Mouse (Mus musculus) hindlimb bud, embryonic 11.5 days (tissue): ENCODE measurements around the gene Gfer.

ENCODE experiments used
- DNase-seq: peaks from one replicate; pipeline ENCODE4 v3.0.0-alpha.2; 2012; ENCODE audit warnings: low read depth, low spot score; ENCODE audit errors: extremely low spot score

Gene Gfer

DNA sequence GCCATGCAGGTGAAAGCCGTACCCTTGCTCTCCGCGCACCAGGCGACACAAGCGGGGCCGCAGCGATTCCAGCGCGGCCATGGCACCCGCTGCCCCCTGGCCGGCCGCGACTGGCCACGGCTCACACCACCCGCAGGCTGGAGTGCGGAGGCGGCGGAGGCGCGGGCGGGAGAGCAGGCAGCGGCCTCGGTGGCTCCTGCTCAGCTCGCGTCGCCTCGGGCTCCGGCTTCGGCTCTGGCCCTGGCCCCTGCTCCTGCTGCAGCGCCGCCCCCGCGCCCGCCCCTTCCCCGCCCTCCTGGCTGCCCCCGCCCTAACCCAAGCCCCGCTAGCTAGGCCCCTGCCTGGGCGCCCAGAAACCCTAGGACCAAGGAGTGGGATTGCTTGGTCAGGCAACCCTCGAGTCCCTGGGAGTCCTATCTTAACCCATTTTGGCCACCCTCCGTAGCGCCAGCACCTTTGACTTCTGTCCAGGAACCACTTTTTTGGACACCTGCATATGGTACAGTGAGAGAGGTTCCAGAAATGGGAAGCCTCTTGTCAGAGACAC, 45.8 kb downstream of the Gfer start, which contains the start of gene Slc9a3r2:
Gene Slc9a3r2 (minus strand): TSS at position 258 of the 547 bp plus-strand sequence.
- DNase-seq, result no peak

DNA sequence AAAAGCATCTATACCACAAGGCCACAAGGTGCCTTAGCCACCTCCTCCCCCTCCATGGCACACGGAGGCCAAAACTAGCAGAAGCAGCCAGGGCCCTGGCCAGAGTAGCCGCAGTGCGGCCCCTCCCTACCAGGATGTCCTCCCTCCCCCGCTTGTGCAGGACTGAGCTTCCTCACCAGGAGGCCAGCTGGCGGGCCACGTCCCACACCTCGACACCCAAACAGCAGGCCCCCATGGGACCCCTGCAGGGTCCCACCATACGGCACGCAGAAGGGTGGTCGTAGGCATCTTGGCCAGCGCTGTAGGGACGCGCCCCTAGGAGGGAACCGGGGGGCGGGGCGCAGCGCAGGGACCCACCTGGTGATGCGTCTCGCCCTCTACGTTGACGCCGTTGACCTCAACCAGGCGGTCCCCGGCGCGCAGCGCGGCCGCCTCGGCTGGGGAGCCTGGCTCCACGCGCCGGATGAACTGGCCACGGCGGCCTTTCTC, 46.3 kb downstream of the Gfer start:
- no peak for DNase-seq

DNA sequence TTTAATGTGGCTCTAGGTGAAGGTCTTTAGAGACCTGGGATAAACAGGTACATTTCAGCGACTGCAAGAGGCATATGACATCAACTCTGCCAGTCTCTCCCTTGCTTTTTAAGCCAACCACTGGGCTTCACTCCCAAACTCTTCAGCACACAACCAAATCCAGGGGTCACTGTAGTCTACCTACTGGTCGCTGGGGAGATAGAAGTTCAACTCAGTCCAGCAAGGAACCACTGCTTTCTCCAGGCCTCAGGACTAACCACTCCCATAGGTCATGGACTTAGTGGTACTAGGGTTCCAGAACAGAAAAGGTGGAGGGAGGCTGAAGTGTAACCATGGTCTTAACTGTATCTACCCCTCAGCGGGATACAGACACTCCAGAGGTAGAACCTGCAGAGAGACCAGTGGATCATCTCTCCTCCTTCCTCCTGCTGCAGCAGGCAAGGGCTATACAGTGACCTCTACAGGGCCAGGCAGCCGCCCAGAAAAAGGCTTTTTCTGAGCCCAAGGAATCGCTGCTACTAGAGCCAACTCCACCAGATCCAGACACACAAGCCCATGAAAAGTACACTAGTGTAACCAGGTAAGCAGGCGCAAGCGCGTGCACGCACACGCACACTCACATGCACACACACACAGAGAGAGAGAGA, 47.1 kb downstream of the Gfer start:
- no peak for DNase-seq

GRCm38 (mm10) chr17:24647493-24647892, 48.5 kb downstream of the Gfer start:
- no peak for DNase-seq

DNA sequence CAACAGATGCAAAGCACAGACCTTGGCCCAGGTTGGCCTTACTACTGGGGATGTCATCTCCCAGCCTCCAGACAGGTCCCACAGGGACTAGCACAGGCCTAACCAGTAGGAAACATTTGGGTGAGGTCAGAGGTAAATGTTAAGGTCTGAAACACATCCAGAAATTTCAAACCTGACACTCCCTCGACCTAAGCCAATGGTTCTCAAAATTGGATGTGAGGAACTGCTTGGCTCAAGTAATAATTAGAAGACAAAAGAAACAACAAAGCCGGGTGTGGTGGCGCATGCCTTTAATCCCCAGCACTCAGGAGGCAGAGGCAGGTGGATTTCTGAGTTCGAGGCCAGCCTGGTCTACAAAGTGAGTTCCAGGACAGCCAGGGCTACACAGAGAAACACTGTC, 49.6 kb downstream of the Gfer start:
- no peak for DNase-seq

DNA sequence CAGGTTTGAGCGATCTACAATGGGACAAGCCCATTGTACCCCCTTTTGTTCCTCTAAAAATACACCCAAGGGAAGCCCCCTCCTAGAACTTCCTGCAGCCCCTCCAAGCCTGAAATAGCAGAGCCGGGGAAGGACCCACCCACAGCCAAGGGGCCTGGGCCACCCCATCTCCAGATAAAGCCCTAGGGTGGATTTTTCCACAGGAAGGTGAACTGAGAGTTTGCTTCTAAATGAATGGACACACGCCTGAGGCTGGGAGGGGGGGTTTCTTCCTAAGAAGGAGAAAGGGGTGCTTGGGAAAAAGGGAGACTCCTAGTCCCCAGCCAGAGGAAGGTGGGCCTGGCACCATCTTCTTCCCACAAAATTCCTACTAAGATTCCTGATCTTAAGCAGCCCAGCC, 50.0 kb downstream of the Gfer start:
- no peak for DNase-seq

GRCm38 (mm10) chr17:24644875-24645721, 50.9 kb downstream of the Gfer start:
- no peak for DNase-seq

DNA sequence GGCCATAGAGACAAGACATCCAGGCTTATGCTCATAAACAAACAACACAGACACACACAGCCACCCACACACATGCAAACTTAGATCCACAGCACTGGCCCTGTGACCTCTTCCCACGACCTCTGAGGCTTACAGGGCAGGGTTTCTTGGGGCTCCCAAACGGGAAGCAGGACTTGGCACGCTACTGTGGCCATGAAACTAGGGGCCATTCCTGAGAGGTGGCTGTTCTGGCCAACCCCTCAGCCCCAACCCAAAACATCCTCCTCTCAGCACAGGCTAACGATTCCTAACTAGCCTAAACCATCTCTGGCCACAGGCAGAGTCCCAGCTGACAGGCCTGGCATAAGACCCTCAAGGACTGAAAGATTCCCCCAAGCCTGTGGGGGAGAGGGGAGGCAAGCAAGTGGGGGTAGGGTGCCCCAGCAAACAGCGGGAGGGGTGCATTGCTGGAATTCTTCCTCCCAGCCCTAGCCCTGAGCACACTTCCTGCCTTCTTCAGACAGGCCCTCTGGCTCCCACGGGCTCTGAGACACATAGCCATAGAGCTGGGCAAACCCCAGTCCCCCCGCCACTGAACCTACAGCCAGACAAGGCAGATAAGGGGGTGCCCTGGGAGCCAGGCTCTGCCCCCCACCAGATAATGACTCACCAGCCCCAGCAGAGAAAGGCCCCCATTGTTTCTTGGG, 51.8 kb downstream of the Gfer start:
- DNase-seq, result no peak
